In the genomic region with DNA sequence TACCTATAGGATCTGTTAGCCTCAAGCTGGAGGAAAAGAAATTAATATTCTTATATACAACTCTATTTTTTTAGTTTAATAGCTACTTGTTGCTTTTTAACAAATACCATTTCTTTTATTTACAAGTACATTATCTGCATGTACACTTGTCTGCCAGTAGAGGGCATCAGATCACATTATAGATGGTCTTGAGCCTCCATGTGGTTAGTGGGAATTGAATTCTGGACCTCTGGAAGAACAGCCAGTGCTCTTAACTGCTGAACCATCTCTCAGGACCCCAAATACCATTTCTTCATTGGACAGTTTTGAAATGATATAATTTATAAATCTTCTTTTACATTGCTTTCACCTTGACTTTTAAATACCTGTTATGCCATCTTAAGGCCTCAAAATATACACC, we compare ENCODE assay signal across 10 mouse cellular contexts. TPM values are rescaled to one million over a fixed set of nuclear protein-coding genes. Genes with fewer than 3 reads are reported as not detected.
DNase-seq lines count a peak whose midpoint lies in the region; ATAC-seq and TF ChIP-seq lines count a peak whose summit lies in the region.
"Had no signal": no experiment of that assay in that cellular context is flagged by ENCODE, and none has a peak within 500 bp of the region (broad histone marks: within the 10 kb centered on the region; RNA-seq: fewer than 3 reads in every experiment).

No protein-coding gene starts in this region.

- no peak for DNase-seq in forebrain, embryonic 10.5 days (ENCODE audit: extremely low spot score, low spot score)
- peak; percentile 64 for DNase-seq in lung, embryonic 14.5 days
- DNase-seq in lung, postnatal 25 days (ENCODE audit: low spot score): no peak
- DNase-seq in adipocyte (ENCODE audit: low spot score): peak; percentile 29
- DNase-seq in spleen, postnatal 36 days (ENCODE audit: low spot score in 2 of 2): no peak
- no peak for DNase-seq in spleen, postnatal 14 days (ENCODE audit: low spot score in 2 of 2)

- H3K4me1 ChIP-seq in forebrain, embryonic 12.5 days: no peaks in the 10 kb centered on the region
- H3K4me1 ChIP-seq in forebrain, embryonic 10.5 days: no peaks in the 10 kb centered on the region
- H3K4me1 ChIP-seq in lung, embryonic 14.5 days (ENCODE audit: insufficient read depth): no peaks in the 10 kb centered on the region
- H3K4me1 ChIP-seq: limb, embryonic 13.5 days had no signal

- H3K4me3 ChIP-seq in forebrain, embryonic 12.5 days (replicated peaks): no peak overlapping the region
- H3K4me3 ChIP-seq in forebrain, embryonic 10.5 days: no peak overlapping the region
- H3K4me3 ChIP-seq in lung, embryonic 14.5 days (ENCODE audit: low read depth, low read length): no peak overlapping the region
- H3K4me3 ChIP-seq: limb, embryonic 13.5 days; myocyte had no signal

- 0 out of 2 replicates have a peak, but pooled peaks have one; percentile 53 for ATAC-seq in forebrain, embryonic 12.5 days (ENCODE audit: low FRiP score)
- ATAC-seq in lung, embryonic 14.5 days (ENCODE audit: insufficient read depth): no peak
- ATAC-seq in megakaryocyte progenitor cell, adult 5-6 weeks (replicated peaks; ENCODE audit: poor library complexity): peak; percentile 60; the same call in 1 of the 2 replicates

- no peaks in the 10 kb centered on the region for H3K36me3 ChIP-seq in forebrain, embryonic 12.5 days (replicated peaks)
- H3K36me3 ChIP-seq in forebrain, embryonic 10.5 days (replicated peaks): no peaks in the 10 kb centered on the region
- H3K36me3 ChIP-seq in lung, embryonic 14.5 days (ENCODE audit: insufficient read depth): no peaks in the 10 kb centered on the region
- H3K36me3 ChIP-seq: limb, embryonic 13.5 days had no signal

- no peak overlapping the region for H3K27ac ChIP-seq in forebrain, embryonic 12.5 days
- no peak overlapping the region for H3K27ac ChIP-seq in forebrain, embryonic 10.5 days
- H3K27ac ChIP-seq in lung, embryonic 14.5 days (ENCODE audit: low read depth): no peak overlapping the region
- H3K27ac ChIP-seq: limb, embryonic 13.5 days had no signal

- H3K4me2 ChIP-seq in forebrain, embryonic 12.5 days: no peak overlapping the region
- no peak overlapping the region for H3K4me2 ChIP-seq in lung, embryonic 14.5 days
- H3K4me2 ChIP-seq: limb, embryonic 13.5 days had no signal

- peak; percentile 75 for TF ChIP-seq CTCF in lung, embryonic 14.5 days (IDR thresholded peaks at IDR 0.05; ENCODE audit: low read depth)

- H3K27me3 ChIP-seq in forebrain, embryonic 12.5 days: no peaks in the 10 kb centered on the region
- H3K27me3 ChIP-seq in forebrain, embryonic 10.5 days (ENCODE audit: poor library complexity, severe bottlenecking): no peaks in the 10 kb centered on the region
- no peaks in the 10 kb centered on the region for H3K27me3 ChIP-seq in lung, embryonic 14.5 days (ENCODE audit: insufficient read depth, low read length)
- H3K27me3 ChIP-seq: limb, embryonic 13.5 days had no signal

- no peak overlapping the region for H3K9ac ChIP-seq in forebrain, embryonic 12.5 days
- no peak overlapping the region for H3K9ac ChIP-seq in lung, embryonic 14.5 days
- H3K9ac ChIP-seq: limb, embryonic 13.5 days had no signal

- no peaks in the 10 kb centered on the region for H3K9me3 ChIP-seq in forebrain, embryonic 12.5 days
- H3K9me3 ChIP-seq in forebrain, embryonic 10.5 days: no peaks in the 10 kb centered on the region
- no peaks in the 10 kb centered on the region for H3K9me3 ChIP-seq in lung, embryonic 14.5 days (ENCODE audit: low read depth, low read length)
- H3K9me3 ChIP-seq: limb, embryonic 13.5 days had no signal

RNA-seq across cellular contexts. Expression of a gene that starts 9.2 kb away (rescaled TPM):
- polyA plus RNA-seq in forebrain, embryonic 12.5 days (2016; fragmentation: Nextera tagmentation; extraction: Ambion mirVana): 3.7 and 3.9 TPM in 2 replicates
- polyA plus RNA-seq in forebrain, embryonic 10.5 days (2016; fragmentation: Nextera tagmentation; extraction: Ambion mirVana): 3.1 and 3.3 TPM in 2 replicates
- polyA plus RNA-seq in lung, embryonic 14.5 days (2014; fragmentation: Nextera tagmentation; extraction: Ambion mirVana): 2.1 and 3.0 TPM in 2 replicates
- total RNA-seq in megakaryocyte progenitor cell, adult 5-6 weeks (2015): 3.7 and 3.9 TPM in 2 replicates
- 1.4 and 5.0 TPM in 2 replicates for total RNA-seq in megakaryocyte progenitor cell, adult 5-6 weeks (2017)

Comparison
In these comparisons a context has a peak if more than half of its experiments do, and no peak if none do; other contexts are left out.
1. DNase-seq: peak in lung, embryonic 14.5 days (single experiment) and adipocyte (single experiment); none in forebrain, embryonic 10.5 days (single experiment), lung, postnatal 25 days (single experiment), spleen, postnatal 36 days (0 of 2) and spleen, postnatal 14 days (0 of 2).